Mouse (Mus musculus): ENCODE results near the gene Serpina3g.

Gene Serpina3g

GRCm38 (mm10) chr12:104279056-104279435 lies 43.0 kb downstream of the Serpina3g start:
- no peak for DNase-seq (ENCODE audit: low spot score)

DNA sequence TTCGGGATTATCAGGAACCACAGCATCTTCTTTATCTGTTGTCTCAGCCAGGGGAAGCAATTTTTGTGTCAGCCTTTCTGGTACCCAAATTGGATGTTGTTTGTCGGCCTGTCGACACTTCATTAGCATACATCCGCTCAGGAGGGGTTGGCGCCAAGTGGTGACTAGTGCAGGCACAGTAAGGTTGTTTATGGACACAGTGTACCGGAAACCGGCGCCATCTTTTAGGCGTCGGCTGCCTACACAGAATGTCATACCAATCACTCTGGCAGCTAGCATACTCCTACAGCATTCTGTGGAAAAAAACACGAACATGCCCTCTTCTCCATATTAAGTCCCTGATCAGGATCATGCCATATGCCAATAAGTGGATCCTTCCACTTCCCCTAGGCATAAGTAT lies 47.3 kb downstream of the Serpina3g start:
- no peak for DNase-seq (ENCODE audit: low spot score)

DNA sequence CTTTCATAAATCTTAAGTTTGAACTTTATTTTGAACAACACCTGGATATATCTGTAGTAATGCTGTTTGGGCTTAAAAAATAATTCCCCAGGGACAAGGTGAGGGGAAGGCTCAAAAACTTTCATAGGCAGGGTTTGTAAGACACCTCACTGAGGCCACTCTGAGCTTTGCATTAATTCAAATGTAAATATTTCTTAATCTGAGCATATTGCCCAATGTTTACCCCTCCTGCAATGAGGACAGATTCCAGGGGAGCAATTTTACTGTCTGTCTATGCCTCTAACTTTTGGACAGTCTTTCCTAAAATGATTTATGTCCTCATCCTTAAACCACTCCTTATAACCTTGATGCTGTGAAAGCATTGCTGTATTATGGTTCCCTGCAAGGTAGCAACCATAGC lies 52.3 kb downstream of the Serpina3g start:
- DNase-seq (ENCODE audit: low spot score), result no peak

GRCm38 (mm10) chr12:104289872-104290271 lies 53.8 kb downstream of the Serpina3g start:
- DNase-seq (ENCODE audit: low spot score), result no peak
